Mouse (Mus musculus) common myeloid progenitor, adult 5-6 weeks (primary cell): ENCODE results near the gene Dock8. TPM values are rescaled to one million over a fixed set of nuclear protein-coding genes. Genes with fewer than 3 reads are reported as not detected.
A peak's percentile ranks its signal among the peaks of the same experiment; 100 is the strongest.

ENCODE experiments used
- ATAC-seq: replicated peaks from 2 replicates; pipeline ENCODE4 v1.8.0; 2016; ENCODE audit warnings: low read depth, mild to moderate bottlenecking, moderate TSS enrichment, inconsistent platforms; ENCODE audit not compliant: poor library complexity, severe bottlenecking
- total RNA-seq: library from RNA; stranded (forward); fragments of 200-1000, 187-1606 nt; gene quantifications from 2 replicates; pipeline ENCODE4 v1.2.3, GENCODE M21; 2017

Gene Dock8
- total RNA-seq, 1 experiment from 2014 or later, result 73.1 TPM

DNA sequence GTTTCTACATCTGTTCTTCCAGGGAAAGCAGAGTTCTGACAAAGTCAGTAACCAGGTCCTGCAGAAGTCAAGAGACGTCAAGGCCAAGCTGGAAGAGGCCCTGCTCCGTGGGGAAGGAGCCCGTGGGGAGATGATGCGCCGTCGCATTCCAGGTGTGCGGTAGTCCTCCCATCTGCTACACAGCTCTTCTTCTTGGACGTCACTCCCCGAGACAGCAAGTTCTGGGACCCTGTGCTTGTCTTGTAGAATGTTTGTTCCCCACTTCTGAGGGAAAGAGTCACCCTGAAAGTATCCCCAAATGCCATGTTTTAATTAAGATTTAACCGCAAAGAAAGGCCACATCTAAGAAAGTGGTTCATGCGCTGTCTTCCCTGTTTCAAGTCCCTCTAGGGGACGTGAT is 164.1 kb downstream of the Dock8 start:
- ATAC-seq, result no peak

DNA sequence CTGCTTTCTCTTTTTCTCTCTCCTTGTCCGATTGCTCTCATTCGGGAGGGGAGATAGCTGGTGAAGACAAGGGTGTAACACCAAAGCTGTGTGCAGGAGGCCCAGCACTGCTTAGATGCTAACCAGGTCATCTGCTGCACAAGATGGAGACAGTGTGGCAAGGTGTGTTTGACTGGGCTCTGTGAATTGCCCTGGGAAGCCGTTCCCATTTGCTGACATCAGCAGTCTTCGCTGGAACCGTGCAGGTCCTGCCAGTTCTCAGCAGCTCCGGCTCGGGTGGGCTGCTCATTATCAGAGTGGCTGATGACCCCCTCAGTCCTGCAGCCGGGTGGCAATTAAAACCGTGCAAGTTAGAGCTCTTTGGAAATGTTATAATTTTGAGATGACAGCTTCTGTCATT is 167.1 kb downstream of the Dock8 start:
- ATAC-seq, result no peak

DNA sequence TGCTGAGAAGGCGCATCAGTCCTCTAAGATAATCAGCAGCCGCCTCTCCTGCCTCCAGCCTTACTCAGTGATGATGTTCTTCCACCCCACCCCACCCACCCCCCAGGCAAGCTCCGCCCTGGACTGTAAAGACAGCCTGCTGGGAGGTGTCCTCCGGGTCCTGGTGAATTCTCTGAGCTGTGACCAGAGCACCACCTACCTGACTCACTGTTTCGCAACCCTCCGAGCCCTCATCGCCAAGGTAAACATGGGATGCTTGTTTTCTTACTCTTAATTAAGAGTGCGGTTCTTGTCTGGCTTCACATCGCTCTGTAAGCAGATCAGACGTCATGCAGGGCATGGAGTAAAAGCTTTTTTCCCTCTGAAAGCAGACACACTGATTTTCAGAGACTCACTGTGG is 172.1 kb downstream of the Dock8 start:
- no peak for ATAC-seq

DNA sequence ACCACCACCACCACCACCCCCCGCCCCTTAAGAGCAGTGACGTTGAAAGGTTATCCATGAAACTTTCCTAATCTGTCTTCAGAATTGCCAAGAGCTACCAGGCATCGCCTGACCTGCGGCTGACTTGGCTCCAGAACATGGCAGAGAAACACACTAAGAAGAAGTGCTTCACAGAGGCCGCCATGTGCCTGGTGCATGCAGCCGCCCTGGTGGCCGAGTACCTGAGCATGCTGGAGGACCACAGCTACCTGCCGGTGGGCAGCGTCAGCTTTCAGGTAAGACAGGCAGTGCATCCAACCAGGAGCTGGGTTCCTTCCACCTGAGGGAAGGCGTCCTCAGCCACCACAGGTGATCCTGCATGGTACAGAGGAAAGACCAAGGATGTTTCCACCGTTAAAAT is 177.4 kb downstream of the Dock8 start:
- ATAC-seq, result no peak

DNA sequence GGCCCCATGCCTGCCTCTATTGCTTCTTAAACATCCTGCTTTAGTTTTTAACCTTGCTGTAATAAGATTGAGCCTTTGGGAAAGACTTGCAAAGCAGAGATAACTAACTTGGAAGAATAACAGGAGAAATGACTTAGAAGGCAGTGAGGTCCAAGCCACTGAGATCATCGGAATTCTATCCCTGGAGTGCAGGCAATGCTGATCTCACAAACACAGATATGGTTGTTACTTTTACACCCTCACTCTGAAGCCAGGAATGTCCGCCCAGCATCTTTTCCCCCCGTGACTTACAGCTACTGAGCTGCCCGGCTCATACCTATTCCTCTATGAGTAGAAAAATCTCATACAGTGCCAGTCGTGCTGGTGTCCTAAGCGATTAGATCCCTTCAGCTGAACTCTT is 180.7 kb downstream of the Dock8 start:
- no peak for ATAC-seq

DNA sequence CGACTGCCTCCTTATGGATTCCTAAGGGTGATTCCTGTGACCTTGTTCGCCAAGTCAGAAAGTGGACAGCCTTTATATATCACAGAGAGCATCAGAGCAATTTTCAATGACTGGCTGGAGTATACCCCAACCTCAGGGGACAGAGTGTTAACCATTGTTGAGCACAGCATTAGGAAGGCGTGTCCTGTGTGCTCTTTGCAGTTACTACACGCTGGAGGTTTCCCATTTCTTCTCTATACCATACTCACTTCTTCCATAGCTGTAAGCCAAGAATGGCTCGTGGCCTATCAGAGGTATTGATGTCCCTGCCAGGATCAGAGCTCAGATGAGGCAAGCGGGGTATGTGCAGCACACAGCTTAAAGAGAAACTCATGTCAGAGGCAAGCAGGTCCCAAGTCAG is 181.2 kb downstream of the Dock8 start:
- ATAC-seq, result no peak

DNA sequence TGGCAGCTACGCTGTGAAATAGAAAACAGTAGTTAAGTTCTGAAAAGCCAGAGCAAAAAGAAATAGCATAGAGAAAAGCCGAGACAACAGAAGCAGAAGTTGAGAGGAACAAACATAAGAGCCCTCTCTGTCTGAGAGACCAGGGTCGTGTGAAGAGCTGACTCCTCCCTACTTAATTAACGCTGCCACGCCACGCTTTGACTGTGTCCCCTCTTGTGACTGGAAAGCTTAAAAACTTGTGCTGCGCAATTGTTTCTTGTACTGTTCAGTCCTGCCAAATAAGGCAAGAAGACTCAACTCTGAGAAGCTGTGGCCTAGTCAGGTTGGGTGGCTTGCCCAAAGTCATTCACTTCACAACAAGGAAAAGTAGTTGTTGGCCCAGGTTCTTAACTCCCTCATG is 184.7 kb downstream of the Dock8 start:
- no peak for ATAC-seq

DNA sequence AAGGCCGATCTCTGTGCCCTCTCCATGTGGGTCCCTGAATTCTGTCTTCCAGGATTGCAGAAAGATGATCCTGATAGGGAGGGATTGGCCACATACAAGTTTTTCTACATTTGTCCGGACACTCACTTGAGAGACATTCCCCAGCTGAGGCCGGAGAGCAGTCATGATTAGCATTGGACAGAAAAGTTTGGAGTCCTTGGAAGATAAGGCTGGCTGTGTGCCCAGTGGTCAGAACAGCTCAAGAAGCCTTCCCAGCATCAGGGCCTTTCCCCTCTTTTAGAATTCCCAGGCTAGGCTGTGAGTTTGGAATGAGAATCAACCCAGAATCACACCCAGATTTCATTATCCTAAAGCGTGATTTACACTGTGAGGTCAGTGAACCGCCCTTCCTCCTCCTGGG is 187.0 kb downstream of the Dock8 start:
- ATAC-seq, result no peak

DNA sequence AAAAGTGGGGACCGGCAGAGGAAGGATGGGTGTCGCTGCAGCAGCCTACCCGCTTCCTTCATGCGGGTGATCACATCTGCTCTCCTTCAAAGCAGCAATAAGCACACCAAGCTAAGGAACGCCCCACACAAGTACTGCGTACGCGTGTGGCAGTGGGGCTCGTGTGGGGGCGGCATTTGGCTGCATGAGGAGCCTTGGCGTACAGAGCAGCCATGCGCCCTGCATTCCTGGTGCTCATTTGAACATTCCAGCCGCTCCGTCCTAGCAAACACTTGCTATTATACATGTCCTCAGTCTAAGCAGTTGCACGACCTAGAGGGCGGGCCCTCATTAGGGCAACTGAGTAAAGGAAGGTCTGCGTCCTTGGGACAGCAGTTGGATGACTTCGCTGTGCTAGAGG is 188.3 kb downstream of the Dock8 start:
- ATAC-seq, result no peak

DNA sequence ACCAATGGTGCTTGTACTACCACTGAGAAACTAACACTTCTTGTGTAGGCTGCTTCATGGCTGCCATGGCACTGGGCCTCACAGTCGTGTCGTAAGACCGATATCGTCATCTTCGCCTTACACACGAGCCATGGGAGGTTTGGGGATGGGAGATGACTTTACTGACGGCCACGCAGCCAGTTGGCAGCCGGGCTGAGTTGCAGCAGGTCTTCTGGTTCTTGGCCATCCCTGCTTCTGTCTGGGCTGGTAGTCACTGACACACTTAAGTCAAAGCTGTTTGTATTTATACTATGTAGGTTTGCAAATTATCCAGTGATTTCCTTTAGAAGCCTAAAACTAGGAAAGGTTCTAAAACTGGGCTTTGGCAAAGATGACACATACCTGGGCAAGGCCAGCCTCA is 194.4 kb downstream of the Dock8 start:
- no peak for ATAC-seq

DNA sequence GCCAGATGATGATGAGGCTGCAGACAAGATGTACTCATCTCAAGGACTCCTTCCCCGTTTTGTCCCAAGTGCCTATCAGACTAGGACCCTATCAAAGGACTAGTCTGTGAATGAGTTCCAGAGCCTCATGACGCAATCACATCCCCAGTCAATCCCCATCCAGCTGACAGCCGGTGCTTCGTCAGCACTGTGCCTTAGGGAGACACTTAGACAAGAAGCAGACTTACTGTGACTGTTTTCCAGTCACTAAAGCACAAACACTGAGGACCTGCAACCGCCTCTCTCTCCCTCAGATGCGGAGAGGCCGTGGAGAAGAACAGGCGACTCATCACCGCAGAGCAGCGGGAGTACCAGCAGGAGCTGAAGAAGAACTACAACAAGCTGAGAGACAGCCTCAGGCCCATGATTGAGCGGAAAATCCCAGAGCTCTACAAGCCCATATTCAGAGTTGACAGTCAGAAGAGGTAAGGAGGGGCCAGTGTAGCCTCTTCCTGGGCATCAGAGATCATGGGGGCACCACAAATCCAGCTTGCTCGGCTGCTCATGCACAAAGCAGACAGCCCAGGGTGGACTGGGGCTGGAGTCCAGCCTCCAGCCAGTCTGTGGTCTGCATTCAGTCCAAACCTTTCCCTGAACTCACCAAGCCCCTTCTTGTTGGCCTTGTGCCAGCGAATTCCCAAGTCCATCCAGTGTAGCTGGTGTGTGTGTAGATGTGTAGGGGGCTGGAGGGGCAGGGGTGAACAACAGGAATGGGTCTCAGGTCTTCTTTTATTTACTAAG is 200.9 kb downstream of the Dock8 start:
- ATAC-seq, result no peak

DNA sequence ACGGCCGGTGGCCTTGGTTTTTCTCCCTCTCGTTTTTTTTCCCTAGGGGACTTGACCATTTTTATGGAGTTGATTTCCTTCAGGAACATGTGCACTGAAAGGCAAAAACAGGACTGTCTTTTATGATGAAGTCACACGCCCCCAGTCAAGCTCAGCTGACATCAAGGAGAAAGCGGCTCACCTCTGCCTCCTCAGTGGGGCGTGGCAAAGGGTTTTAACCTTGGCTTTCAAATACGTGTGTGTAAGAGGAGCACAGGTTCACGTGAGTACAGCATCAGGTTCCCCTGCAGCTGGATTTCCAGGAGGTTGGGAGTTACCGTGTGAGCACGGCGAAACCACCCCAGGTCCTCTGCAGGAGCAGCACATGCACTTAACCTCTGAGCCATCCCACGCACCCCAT is 203.7 kb downstream of the Dock8 start:
- no peak for ATAC-seq

DNA sequence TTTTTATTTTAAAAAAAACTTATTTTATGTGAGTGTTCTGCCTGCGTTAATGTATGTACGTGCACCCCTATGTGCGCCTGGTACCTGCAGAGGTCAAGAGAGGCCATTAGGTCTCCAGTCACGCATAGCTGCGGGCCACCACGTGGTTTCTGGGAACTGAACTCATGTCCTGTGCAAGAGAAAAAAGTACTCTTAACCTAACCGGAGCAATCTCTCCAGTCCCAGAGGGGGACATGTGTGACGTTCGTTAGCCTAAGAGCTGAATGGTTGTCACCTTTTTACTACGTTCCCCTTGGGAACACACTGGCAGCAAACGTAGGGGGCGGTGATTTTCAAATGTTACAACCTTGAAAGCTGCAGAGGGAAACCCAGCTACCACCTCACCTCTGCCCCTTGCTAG is 207.6 kb downstream of the Dock8 start:
- no peak for ATAC-seq

DNA sequence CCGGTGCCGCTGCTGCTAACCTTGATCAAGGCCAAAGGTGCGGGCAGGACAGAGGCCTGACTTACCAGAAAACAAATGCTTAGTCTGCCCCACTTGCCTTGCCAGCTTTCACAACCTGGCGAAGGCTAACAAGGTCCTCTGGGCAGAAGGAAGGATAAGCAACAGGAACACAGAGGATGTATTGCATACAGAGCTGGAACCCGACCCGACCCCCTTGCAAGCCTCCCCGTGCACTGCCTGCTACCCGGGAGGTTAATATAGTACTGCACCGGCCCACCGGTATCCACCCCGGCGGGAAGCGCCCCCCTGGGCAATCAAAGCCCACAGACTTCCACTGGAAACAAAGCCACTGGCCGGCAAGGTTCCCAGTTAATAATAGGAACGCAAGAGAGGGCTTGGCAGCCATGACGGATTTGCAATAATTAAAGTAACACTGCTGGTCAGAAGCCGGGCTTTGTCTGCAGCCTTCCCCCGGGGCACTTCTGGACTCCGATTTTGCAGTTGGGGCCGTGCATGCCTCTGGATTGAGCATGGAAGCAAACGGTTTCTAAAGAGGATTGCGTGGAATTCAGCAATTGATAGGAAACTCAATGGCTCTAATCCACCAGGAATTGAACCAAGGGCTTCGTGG is 208.5 kb downstream of the Dock8 start:
- ATAC-seq, result no peak

DNA sequence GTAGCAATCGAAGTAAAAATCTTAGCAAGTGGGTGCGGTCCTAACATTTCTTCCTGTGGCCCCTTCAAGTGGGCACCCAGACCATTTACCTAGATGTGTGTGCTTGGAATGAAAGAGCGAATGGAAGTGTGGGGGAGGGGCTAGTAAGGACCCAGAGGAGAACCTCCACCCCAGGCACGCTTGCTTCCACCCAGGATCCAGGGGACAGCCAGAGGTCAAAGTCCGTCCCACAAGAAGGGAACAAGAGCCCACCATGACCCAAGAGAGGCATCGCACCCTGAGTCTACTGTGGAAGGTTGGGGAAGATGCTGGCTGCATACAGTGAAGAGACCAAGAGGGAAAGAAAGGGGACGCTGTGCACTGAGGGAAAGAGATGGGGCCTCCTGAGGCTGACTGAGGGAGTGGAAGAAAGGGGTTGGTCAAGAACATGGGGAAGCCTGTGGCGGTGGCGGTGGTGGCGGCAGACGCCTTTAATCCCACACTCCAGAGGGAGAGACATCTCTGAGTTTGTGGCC is 209.3 kb downstream of the Dock8 start:
- ATAC-seq, result no peak

DNA sequence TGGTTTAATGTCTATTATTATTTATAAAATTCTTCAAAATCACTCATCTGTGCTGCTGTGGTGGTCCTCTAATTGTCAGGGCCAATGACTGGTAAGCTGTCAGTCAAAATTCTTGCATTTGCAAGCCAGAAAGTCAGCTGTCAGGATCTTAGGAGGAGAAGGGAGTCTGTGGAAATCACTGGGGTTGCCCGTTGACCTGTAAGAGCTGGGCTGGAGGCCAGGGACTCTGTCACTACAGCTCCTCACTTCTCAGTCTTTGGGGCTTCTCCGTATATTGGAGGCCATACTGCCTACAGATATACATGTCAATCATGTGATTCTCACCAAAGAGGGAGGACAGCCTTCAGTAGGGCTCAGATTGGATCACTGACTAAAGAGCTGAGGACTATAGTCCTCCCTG is 221.3 kb downstream of the Dock8 start:
- ATAC-seq, result no peak

DNA sequence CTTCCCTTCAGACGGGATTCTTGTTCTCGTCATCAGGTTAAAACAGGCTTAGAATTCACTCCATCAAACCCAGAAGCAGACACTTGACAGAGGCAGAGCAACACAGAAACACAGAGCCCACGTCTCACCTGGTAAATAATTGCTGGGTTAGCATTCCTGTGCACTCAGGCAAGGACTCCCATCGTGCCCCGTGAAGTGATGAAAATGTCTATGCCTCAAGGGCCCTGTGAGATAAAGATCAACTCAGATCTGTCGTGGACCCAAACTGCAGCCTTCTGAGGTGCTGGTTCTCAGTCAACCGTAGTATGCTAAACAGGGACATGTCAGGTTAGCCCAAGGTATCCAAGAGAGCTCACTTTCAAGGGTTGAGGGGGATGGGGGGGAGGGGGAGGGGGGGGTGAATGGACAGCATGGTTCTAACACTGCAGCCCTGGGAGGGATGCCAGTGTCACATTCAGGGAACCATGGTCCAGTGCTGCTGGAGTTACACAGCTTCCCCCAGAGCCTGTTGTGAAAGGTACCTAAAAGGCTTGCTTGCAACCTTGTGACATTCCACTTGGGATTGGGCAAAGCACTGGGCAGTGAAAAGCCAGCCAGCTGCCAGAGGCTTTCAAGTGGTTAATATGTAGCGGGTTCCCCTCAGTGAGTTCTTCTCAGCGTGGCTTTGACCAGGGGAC is 222.8 kb downstream of the Dock8 start:
- ATAC-seq, result no peak

DNA sequence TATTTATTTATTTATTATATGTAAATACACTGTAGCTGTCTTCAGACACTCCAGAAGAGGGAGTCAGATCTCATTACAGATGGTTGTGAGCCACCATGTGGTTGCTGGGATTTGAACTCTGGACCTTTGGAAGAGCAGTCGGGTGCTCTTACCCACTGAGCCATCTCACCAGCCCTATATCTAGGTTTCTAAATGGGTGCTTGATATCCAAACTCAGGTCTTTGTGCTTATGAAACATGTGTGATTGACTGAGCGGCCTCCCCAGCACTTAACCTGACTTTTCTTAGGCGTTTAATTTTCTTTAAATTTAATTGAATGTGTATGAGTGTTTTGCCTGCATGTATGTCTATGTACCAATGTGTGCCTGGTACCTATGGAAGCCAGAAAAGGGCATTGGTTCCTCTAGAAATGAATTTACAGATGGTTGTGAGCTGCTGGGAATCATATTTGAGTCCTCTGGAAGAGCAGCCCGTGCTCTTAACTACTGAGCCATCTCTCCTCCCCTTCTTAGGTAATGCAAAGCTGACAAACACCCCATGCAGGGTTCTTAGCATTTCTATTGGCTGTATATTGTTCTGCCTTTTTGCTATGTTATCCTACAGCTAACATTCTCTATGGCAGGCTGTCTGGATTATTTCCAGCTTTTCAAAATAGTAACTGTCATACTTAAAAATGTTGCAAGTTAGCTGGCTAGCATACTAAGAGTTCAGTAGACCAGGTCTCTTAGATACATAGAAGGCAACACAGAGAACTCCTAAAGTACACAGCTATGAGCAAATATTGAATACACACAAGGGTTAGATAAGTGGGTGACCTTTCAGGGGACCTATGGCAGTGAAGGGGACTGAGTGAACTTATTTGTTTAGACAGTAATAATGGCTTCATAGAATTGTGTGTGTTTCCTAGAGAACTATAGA is 231.0 kb downstream of the Dock8 start:
- no peak for ATAC-seq

DNA sequence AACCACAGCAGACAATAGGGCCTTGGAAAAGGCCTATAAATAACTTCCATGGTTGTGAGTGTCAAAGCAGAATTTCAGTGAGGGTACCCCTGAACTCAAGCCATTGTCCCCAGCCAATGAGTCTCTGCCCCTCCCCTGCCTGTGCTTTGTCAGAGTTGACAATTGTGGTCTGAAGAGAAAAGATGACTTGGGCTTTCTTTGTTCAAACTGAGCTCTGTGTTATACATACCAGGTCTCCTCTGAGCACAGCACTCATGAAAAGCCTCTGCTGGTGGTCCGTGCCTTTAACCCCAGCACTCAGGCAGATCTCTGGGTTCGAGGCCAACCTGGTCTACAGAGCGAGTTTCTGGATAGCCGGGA is 231.6 kb downstream of the Dock8 start:
- ATAC-seq, result no peak

DNA sequence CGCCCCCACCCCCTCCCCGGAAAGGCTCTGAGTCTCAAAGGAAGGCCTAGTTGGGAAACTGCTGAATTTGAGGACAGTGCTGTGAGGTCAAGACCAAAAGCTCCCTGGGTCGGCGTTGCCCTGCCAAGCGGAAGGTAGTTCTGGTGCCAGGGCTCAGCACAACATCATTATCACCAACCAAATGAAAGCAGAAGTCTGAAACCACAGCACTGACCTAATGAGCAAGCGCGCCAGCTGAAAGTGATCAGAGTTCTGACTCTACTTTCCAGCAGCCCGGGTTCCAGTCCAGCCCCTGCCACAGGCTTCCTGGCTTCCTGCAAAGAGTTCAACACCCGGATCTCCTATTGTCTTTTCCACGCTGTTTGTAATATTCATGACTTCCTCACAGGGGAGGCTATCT is 232.7 kb downstream of the Dock8 start:
- ATAC-seq, result peak; percentile 78
